Mouse (Mus musculus) heart, adult 2 months (tissue): ENCODE measurements at regions not wholly inside any gene's neighbourhood (a gene's known extent, or its start where the extent isn't known, plus 50 kb on each side); places are given as distances from the start of the nearest gene placed in this dataset.

Experiments
- DNase-seq, 2 experiments: peaks; one replicate each; pipeline ENCODE4 v3.0.0; 2021
- H3K27ac ChIP-seq: fragments of 200-600 bp; 2 replicates; pipeline ENCODE4 v1.8.1; 2022
- H3K27me3 ChIP-seq: fragments of 200-500 bp; 2 replicates; pipeline ENCODE4 v1.6.1; 2012; ENCODE audit warnings: mild to moderate bottlenecking, low read length, inconsistent platforms, mixed read lengths; ENCODE audit not compliant: control insufficient read depth, insufficient read depth
- H3K36me3 ChIP-seq: fragments of 200-500 bp; 2 replicates; pipeline ENCODE4 v1.6.1; 2012; ENCODE audit warnings: low read length, inconsistent platforms; ENCODE audit not compliant: control insufficient read depth, insufficient read depth
- H3K4me1 ChIP-seq: fragments of 200-500 bp; 2 replicates; pipeline ENCODE4 v1.6.1; 2011; ENCODE audit warnings: low read length; ENCODE audit not compliant: control insufficient read depth, insufficient read depth
- H3K4me3 ChIP-seq: fragments of 200-600 bp; 2 replicates; pipeline ENCODE4 v1.8.1; 2022
- H3K79me2 ChIP-seq: fragments of 200-500 bp; replicated peaks from 2 replicates; pipeline ENCODE4 v1.6.1; 2012; ENCODE audit warnings: mild to moderate bottlenecking, inconsistent platforms, low read length, moderate library complexity, mixed read lengths; ENCODE audit not compliant: control insufficient read depth, insufficient read depth
- H3K9ac ChIP-seq: fragments of 200-500 bp; 2 replicates; pipeline ENCODE4 v1.6.1; 2012; ENCODE audit warnings: low read depth, mild to moderate bottlenecking, control low read depth, inconsistent platforms, low read length, mixed read lengths
- CTCF ChIP-seq: fragments of 200-600 bp; IDR thresholded peaks from 2 replicates; pipeline ENCODE4 v1.8.1; 2022; ENCODE audit warnings: antibody characterized with exemption, mild to moderate bottlenecking, moderate library complexity
- EP300 ChIP-seq: fragments of 200-500 bp; IDR thresholded peaks from 2 replicates; pipeline ENCODE4 v1.6.1; 2011; ENCODE audit warnings: low read depth, low read length, control low read depth; ENCODE audit not compliant: insufficient read depth
- POLR2A ChIP-seq: fragments of 200-500 bp; IDR thresholded peaks from 2 replicates; pipeline ENCODE4 v1.6.1; 2011; ENCODE audit warnings: mild to moderate bottlenecking, low read depth, low read length, control low read depth; ENCODE audit not compliant: insufficient read depth
- WGBS: fragments of 180-500 bp; shearing (Covaris S2); methylation state at CpG from one replicate; pipeline ENCODE4 v1.1.7; 2018; 5-methylcytosine and 5-hydroxymethylcytosine counted together
- intact Hi-C: fragments of 180-260 bp; cut with DNase I; formaldehyde crosslinking; loops from one replicate; pipeline ENCODE4 v1.15.1; 2025

GRCm38 (mm10) chr9:63896073-63896807, 125.6 kb downstream of the Smad6 start:
- peak overlapping the region; percentile 1; the same call in 1 of the 2 replicates for H3K9ac ChIP-seq
- H3K27ac ChIP-seq: peak overlapping the region; percentile 70
- 8% methylated on average over 15 of the region's 15 CpGs for WGBS

GRCm38 (mm10) chr9:63892235-63892971, 129.5 kb downstream of the Smad6 start:
- Histone ChIP-seq H3K4me1 (peaks cover 8% of the 10 kb centered on the region), H3K27ac (no peak overlapping the region), H3K9ac (no peak overlapping the region), H3K27me3 (no peaks in the 10 kb centered on the region), H3K36me3 (no peaks in the 10 kb centered on the region), H3K4me3 (no peak overlapping the region), H3K79me2 (no peaks in the 10 kb centered on the region)
- DNase-seq: no peak
- no peak for TF ChIP-seq POLR2A
- no peak for TF ChIP-seq CTCF
- TF ChIP-seq EP300: no peak
- intact Hi-C loops: no loop called here
- 76% methylated on average over 17 of the region's 17 CpGs for WGBS

More at GRCm38 (mm10) chr9:63896073-63896807, 125.6 kb downstream of the Smad6 start:
- intact Hi-C loops: no loop called here
- Histone ChIP-seq H3K36me3 (no peaks in the 10 kb centered on the region), H3K27me3 (no peaks in the 10 kb centered on the region), H3K79me2 (no peaks in the 10 kb centered on the region), H3K4me3 (no peak overlapping the region), H3K4me1 (peaks cover 8% of the 10 kb centered on the region)
- TF ChIP-seq POLR2A (0 out of 2 replicates have a peak, but pooled peaks have one; percentile 19), CTCF (no peak), EP300 (peak; percentile 75; the same call in 1 of the 2 replicates)
- DNase-seq: peak; percentile 55 to 85

GRCm38 (mm10) chr9:63890717-63891116, 131.1 kb downstream of the Smad6 start:
- Histone ChIP-seq H3K27ac (no peak overlapping the region), H3K4me3 (no peak overlapping the region), H3K9ac (no peak overlapping the region), H3K79me2 (no peaks in the 10 kb centered on the region), H3K36me3 (no peaks in the 10 kb centered on the region), H3K4me1 (peaks cover under 1% of the 10 kb centered on the region; the same call in 1 of the 2 replicates), H3K27me3 (no peaks in the 10 kb centered on the region)
- TF ChIP-seq CTCF (no peak), POLR2A (no peak), EP300 (no peak)
- 30% methylated on average over 5 of the region's 5 CpGs for WGBS
- intact Hi-C loops: no loop called here
- no peak for DNase-seq

- intact Hi-C loops: no loop called here
- no peak for DNase-seq
- 59% methylated on average over 6 of the region's 6 CpGs for WGBS
- Histone ChIP-seq H3K4me3 (no peak overlapping the region), H3K27me3 (no peaks in the 10 kb centered on the region), H3K36me3 (no peaks in the 10 kb centered on the region), H3K9ac (no peak overlapping the region), H3K79me2 (no peaks in the 10 kb centered on the region), H3K27ac (no peak overlapping the region), H3K4me1 (no peaks in the 10 kb centered on the region; the same call in 1 of the 2 replicates)
- TF ChIP-seq POLR2A (no peak), EP300 (no peak), CTCF (no peak)
Measured at GRCm38 (mm10) chr9:63889570-63889969, 131.8 kb upstream of the Smad3 start.

- Histone ChIP-seq H3K9ac (no peak overlapping the region), H3K36me3 (no peaks in the 10 kb centered on the region), H3K27me3 (no peaks in the 10 kb centered on the region), H3K79me2 (no peaks in the 10 kb centered on the region), H3K4me1 (no peaks in the 10 kb centered on the region; the same call in 1 of the 2 replicates), H3K27ac (no peak overlapping the region), H3K4me3 (no peak overlapping the region)
- DNase-seq: no peak
- intact Hi-C loops: no loop called here
- TF ChIP-seq POLR2A (no peak), CTCF (no peak), EP300 (no peak)
- 76% methylated on average over 2 of the region's 2 CpGs for WGBS
Measured at GRCm38 (mm10) chr9:63884971-63885370, 127.2 kb upstream of the Smad3 start.
